Mouse (Mus musculus): ENCODE measurements around the gene Vps37c.

DNA sequence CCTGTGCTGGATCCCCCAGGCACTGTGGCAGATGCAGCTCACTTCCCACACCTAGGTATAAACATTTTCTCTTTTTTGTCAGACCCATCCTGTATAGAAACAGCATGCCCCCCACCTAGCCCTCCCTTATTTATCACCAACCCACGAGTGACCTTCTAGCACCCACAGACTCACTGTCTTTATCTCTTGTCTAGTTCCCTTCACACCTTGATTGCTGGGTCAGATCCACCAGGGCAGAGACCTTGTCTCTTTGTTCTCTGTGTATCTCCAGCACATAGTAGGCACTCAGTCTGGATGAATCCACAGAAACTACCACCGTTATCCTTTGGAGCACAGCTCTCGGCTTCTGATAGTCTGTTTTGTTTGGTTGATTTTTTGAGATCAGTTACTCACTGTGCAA is 46.5 kb downstream of the Vps37c start:
- no peak for TF ChIP-seq GATA1 (IDR thresholded peaks at IDR 0.05; ENCODE audit: low read length)
- no peak for TF ChIP-seq TAL1 (IDR thresholded peaks at IDR 0.05; ENCODE audit: low read length)

Measured in erythroblast, embryonic 14.5 days (primary cell).